Mouse (Mus musculus): ENCODE measurements around the gene Rab9b. TPM values are rescaled to one million over a fixed set of nuclear protein-coding genes. Genes with fewer than 3 reads are reported as not detected.

Gene Rab9b
- polyA plus RNA-seq, 1 experiment from 2014 or later: 0.12 TPM

- no peaks in the 10 kb centered on the region for H3K36me3 ChIP-seq (ENCODE audit: control insufficient read depth, insufficient read depth, low read length)
- H3K27ac ChIP-seq (replicated peaks; ENCODE audit: low read depth, low read length): no peak overlapping the region
Observed at GRCm38 (mm10) chrX:136819752-136820151, 48.8 kb downstream of the Rab9b start.

More at GRCm38 (mm10) chrX:136819752-136820151, 48.8 kb downstream of the Rab9b start:
- ATAC-seq (ENCODE audit: insufficient number of reproducible peaks, low FRiP score, low TSS enrichment, low read depth) (no peak), DNase-seq (ENCODE audit: low spot score) (no peak)
- peaks cover 7% of the 10 kb centered on the region; the same call in 1 of the 2 replicates for H3K27me3 ChIP-seq (ENCODE audit: control insufficient read depth, insufficient read depth, low read length)
- H3K9ac ChIP-seq (ENCODE audit: low read length): no peak overlapping the region
- WGBS: 93% methylated on average over 6 of the region's 6 CpGs
- no peak overlapping the region for H3K4me2 ChIP-seq (ENCODE audit: low read depth, severe bottlenecking)
- no peaks in the 10 kb centered on the region for H3K4me1 ChIP-seq (ENCODE audit: control insufficient read depth, insufficient read depth, low read length)
- H3K9me3 ChIP-seq (ENCODE audit: control insufficient read depth, low read length): no peaks in the 10 kb centered on the region
- no peak overlapping the region for H3K4me3 ChIP-seq (ENCODE audit: low read depth, low read length)

Other genes starting within 250 kb of the Rab9b start
- gene Tceal1, start 160.8 kb downstream of the Rab9b start, polyA plus RNA-seq (2014; fragmentation: Nextera tagmentation; extraction: Ambion mirVana): 7.6 and 8.8 TPM in 2 replicates
- 612 and 618 TPM in 2 replicates for gene Morf4l2, start 125.1 kb downstream of the Rab9b start, polyA plus RNA-seq (2014; fragmentation: Nextera tagmentation; extraction: Ambion mirVana)
- gene Glra4, start 88.6 kb downstream of the Rab9b start, polyA plus RNA-seq (2014; fragmentation: Nextera tagmentation; extraction: Ambion mirVana): 0.16 TPM in 1 of 2 replicates, not detected in the other
- 4.9 and 5.0 TPM in 2 replicates for gene Plp1, start 46.1 kb downstream of the Rab9b start, polyA plus RNA-seq (2014; fragmentation: Nextera tagmentation; extraction: Ambion mirVana)
- gene H2bfm, start 58.6 kb upstream of the Rab9b start, polyA plus RNA-seq (2014; fragmentation: Nextera tagmentation; extraction: Ambion mirVana): not detected in 2 replicates
- 65.5 and 66.3 TPM in 2 replicates for gene Tmsb15b2, start 106.7 kb upstream of the Rab9b start, polyA plus RNA-seq (2014; fragmentation: Nextera tagmentation; extraction: Ambion mirVana)
- gene Tmsb15l, start 108.1 kb upstream of the Rab9b start, polyA plus RNA-seq (2014; fragmentation: Nextera tagmentation; extraction: Ambion mirVana): 6.1 and 8.1 TPM in 2 replicates
- 21.1 and 24.1 TPM in 2 replicates for gene Tmsb15b1, start 108.1 kb upstream of the Rab9b start, polyA plus RNA-seq (2014; fragmentation: Nextera tagmentation; extraction: Ambion mirVana)
- 43.4 and 45.2 TPM in 2 replicates for gene Zcchc18, start 124.4 kb upstream of the Rab9b start, polyA plus RNA-seq (2014; fragmentation: Nextera tagmentation; extraction: Ambion mirVana)
- gene Slc25a53, start 169.5 kb upstream of the Rab9b start, polyA plus RNA-seq (2014; fragmentation: Nextera tagmentation; extraction: Ambion mirVana): 12.7 TPM in 2 replicates
- 18.6 and 19.4 TPM in 2 replicates for gene Fam199x, start 180.8 kb upstream of the Rab9b start, polyA plus RNA-seq (2014; fragmentation: Nextera tagmentation; extraction: Ambion mirVana)

Data from limb, embryonic 11.5 days (tissue).